Mouse (Mus musculus): ENCODE measurements at regions not wholly inside any gene's neighbourhood (a gene's known extent, or its start where the extent isn't known, plus 50 kb on each side); places are given as distances from the start of the nearest gene placed in this dataset.

- no peak for DNase-seq (ENCODE audit: low spot score in 2 of 2)
Measured at GRCm38 (mm10) chr4:131208637-131209036, 264.5 kb downstream of the Matn1 start.

DNA sequence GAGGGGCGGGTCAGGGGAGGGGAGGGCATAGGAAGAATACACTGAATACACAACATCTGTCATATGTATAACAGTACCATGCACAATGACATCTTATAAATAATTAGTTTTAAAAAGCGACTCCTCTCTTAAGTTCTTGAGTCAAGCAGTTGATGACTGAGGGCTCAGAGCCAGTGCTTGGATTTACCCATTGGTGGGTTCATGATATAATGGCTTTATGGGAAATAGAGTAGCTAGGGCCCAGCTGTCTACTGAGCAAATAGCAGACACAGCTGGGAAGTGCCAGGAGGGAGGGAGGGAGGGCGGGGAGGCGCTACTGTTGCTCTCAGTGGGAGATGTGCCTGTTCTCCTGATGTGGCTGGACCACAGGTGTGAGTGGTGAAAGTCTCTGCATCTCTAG, 268.5 kb downstream of the Matn1 start:
- no peak for DNase-seq (ENCODE audit: low spot score in 2 of 2)

- no peak for DNase-seq (ENCODE audit: low spot score in 2 of 2)
Measured at GRCm38 (mm10) chr4:131215682-131216081, 271.5 kb downstream of the Matn1 start.

- DNase-seq (ENCODE audit: low spot score in 2 of 2), result no peak
Measured at GRCm38 (mm10) chr4:131216361-131216760, 272.2 kb downstream of the Matn1 start.

GRCm38 (mm10) chr4:131217083-131217482, 272.9 kb downstream of the Matn1 start:
- no peak for DNase-seq (ENCODE audit: low spot score in 2 of 2)

DNA sequence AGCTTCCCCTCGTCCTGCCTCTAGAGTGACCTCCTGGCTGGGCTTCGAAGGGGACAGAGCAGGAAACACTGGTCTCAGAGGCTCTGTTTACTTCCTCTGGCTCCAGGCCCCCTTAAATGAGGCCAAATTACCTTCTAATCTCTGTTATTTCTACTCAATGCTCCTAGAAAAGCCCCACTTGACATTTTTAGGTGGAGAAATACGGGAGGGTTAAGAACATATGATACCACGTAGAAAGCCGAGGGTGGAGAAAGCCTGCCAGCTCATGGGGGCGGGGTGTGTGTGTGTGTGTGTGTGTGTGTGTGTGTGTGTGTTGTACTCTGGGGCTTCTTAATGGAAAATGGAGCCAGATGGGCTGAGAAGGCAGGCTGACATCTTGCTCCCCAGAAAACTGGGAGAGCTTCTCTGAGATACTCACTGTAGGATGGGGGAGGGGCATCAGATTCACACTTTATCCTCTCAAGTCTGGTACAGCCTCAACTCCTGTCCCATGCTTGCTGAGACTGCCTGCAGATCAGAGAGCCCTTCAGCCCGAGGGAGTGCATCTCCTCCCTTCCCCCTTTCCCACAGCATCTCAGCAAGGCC, 273.5 kb downstream of the Matn1 start:
- DNase-seq (ENCODE audit: low spot score in 2 of 2), result no peak

DNA sequence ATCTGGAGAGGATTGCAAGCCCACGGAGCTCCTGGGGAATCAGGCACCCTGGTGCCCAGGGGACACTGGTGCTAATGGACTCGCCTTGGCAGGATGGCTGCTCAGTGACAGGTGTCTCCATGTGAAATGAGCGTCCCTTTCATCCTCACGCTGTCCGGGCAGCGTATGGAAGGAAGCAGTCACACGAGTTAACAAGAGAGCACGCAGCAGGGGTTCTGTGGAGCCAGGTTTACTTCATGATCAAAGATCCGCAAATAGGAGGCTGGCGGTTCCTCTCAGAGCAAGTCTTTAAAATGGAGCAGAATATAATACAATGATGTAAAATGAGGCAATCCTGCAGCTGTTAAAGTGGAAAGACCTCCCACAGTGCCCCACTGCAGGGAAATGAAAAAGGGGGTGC, 276.8 kb downstream of the Matn1 start:
- DNase-seq (ENCODE audit: low spot score in 2 of 2), result no peak

DNA sequence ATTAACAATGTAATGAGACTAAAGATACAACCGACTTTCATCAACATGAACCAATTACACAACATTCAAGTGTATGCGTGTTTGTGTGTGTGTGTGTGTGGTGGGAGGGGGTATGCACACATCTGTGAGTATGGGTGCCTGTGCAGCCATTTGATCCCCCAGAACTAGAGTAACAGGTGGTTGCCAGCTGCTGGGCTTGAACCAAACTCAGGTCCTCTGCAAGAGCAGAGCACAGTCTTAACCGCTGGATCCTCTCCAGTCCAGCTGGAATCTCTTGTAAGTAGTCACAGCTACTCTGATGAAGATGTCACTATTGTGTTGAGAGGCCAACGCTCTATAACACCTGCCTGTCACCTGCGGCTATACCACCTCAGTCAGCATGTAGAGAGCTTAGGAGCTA, 286.2 kb downstream of the Matn1 start:
- DNase-seq (ENCODE audit: low spot score in 2 of 2), result no peak

- DNase-seq (ENCODE audit: low spot score in 2 of 2), result no peak
Measured at GRCm38 (mm10) chr4:131236611-131237031, 292.4 kb downstream of the Matn1 start.

GRCm38 (mm10) chr4:131238591-131238990, 294.4 kb downstream of the Matn1 start:
- DNase-seq (ENCODE audit: low spot score in 2 of 2), result no peak

DNA sequence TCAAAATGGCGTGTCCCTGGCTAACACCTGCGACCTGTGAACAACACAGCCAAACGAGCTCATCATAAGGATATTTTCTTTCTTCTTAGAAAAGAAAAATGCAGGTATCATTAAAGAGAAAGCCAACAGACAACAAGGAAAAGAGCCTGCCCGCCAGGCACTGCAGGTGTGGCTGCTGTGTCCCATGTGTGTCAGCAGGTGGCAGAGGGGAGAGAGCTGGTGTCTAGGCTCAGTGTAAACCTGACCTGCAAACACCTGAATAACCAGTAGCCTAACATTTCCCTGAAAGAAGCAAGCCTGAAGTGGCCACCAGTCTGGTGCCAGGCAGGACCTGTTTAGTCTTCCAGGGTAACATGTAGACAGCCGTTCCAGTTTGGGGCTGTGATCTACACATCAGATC, 294.9 kb downstream of the Matn1 start:
- no peak for DNase-seq (ENCODE audit: low spot score in 2 of 2)

DNA sequence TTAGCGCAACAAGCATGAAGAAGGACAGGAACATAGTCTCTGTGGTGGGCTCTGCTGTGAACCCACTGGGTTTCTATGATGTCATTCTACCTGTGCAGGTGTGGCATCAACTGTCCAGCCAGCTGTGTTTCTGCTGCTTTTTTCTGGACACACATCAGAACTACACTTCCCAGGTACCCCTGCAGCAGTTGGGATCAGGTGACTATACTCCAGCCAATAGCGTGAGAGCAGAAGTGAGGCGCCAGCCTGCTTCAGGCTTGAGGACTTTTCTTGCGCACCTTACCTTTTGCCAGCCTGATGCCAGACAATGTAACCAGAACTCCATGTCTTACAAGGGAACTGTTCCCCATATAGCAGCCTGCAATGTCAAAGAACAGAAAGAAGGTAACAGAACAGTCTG, 296.3 kb downstream of the Matn1 start:
- DNase-seq (ENCODE audit: low spot score in 2 of 2), result no peak

DNA sequence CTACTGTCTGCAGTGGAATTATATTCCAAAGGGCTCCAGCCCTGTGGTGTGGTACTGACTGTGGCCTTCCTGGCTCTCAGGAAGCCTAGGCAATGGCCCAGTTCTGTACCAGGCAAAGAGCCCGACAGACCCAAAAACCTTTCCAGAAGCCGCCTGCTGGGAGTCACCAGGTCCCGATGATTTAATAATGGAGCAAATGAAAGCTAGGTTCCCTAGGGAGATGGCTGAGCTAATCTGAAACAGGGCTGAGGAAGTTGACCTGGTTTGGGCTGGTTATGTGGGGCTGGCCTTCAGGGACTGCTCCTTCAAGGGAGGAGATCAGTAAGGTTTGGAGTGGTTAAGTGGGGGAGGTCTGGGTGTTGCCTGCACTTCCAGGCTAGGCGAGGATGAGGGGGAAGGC, 298.1 kb downstream of the Matn1 start:
- DNase-seq (ENCODE audit: low spot score in 2 of 2), result no peak

GRCm38 (mm10) chr4:131243744-131244387, 299.7 kb downstream of the Matn1 start:
- no peak for DNase-seq (ENCODE audit: low spot score in 2 of 2)

GRCm38 (mm10) chr4:131252602-131253442, 308.6 kb downstream of the Matn1 start:
- DNase-seq (ENCODE audit: low spot score in 2 of 2), result peak; percentile 65 to 75

DNA sequence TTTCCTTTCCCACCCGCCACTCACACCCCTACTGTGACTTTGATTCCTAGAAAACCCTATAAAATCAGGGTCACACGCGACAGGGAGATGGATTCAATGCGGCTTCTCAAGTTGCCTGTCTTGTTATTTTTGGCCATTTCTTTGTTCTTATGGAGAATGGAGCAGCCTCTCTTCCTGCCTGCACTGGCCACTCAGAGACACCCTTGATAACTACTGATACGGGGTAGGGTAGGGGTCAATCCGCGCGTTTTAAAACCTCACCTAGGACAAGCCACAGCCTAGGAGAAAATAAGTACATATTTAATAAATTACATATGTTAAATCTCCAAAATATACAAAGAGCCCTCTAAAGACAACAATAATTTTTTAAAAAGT, 309.2 kb downstream of the Matn1 start:
- no peak for DNase-seq (ENCODE audit: low spot score in 2 of 2)

- DNase-seq (ENCODE audit: low spot score in 2 of 2), result no peak
Measured at GRCm38 (mm10) chr4:131254243-131254642, 310.1 kb downstream of the Matn1 start.

DNA sequence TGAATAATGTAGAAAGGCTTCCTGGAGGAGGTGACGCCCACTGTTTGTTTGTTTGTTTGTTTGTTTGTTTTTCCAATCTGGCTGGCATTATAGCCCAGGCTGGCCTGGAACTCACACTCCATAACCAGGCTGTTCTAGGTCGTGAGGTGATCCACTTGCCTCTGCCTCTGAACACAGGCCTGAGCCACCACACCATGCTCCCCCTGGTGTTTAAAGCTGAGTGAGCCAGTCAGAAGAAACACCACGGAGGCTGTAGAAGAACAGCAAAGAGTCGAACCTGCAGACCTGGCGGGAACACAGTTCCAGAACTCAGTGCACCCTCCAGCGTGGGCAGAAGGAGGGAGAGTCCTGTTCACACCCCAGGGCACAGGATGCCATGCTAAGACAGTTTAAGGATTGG, 310.5 kb downstream of the Matn1 start:
- no peak for DNase-seq (ENCODE audit: low spot score in 2 of 2)

DNA sequence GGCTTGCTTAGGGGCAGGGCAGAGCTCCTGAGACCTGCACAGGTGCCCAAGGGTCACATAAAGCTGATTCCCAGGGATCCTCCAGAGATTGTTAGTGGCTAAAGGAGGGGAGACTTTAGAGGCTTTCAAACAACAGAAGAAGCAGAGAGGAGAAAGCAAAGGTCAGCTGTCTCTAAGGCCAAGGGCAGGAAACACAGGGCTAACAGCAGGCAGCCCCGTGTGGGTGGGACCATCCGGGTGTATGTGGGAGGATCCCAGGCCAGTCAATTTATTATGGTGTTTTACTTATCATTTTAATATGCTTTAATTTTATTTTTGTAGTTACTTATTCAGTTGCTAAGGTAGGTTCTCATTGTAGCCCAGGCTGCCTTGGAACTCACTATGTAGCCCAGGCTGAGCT, 317.1 kb downstream of the Matn1 start:
- no peak for DNase-seq (ENCODE audit: low spot score in 2 of 2)

GRCm38 (mm10) chr4:131262909-131263308, 318.7 kb downstream of the Matn1 start:
- DNase-seq (ENCODE audit: low spot score in 2 of 2), result no peak

- DNase-seq (ENCODE audit: low spot score in 2 of 2), result no peak
Measured at GRCm38 (mm10) chr4:131266764-131267163, 322.6 kb downstream of the Matn1 start.

DNA sequence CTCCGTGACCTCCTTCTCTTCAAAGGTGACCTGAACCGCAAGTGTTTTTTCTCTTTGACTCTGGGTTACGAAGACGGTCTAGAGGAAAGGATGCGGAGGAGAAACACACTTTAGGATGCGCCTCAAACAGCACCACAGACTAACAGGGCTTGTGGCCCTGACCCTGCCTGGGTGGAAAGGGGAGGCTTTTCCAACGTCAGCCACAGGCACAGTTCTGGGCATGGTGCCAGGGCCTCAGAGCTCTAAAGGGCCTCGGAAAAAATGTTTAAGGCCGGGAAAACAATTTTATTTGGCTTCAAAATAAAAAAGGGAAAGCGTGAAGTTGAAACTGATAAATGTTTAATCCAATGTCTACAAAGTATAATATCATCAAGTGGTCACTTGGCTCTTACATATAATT, 323.6 kb downstream of the Matn1 start:
- peak in 1 of 2 experiments; percentile 38 for DNase-seq (ENCODE audit: low spot score in 2 of 2)

DNA sequence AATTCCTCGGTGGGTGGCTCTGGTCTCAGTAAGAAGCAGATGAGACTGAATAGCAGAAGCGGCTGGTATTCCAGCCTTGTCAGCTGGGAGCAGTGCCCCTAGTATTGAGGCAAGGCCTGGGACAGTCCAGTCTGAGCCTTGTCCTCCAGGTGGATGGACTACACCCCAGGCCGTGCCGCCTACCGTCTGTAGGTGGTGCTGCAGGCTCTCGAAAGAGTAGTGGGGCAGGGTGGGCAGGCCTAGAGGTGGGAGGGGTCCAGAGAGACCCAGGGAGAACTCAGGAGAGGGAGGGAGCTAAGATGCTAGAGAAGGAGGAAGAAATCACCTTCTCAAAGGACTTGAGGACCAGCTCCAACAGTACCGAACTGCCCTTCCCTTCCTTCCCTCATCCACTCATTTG, 326.0 kb downstream of the Matn1 start:
- DNase-seq (ENCODE audit: low spot score in 2 of 2), result no peak

Measured in urinary bladder, postnatal 4 days (tissue).